Mouse (Mus musculus) MEL (cell line): ENCODE data around the gene Tex2.

Experiments used
- CHD2 ChIP-seq: IDR thresholded peaks from 2 replicates; pipeline ENCODE4 v1.6.1; 2011; ENCODE audit warnings: low read length, improper control_type of control experiment
- CTCF ChIP-seq, 3 experiments: IDR thresholded peaks in 2 of 3; conservative IDR thresholded peaks in 1 of 3; 2 replicates each; pipeline ENCODE4 v1.5.1; 2011 to 2012; ENCODE audit warnings: low read length in 3 of 3, low read depth in 2 of 3, mild to moderate bottlenecking in 2 of 3, improper control_type of control experiment in 1 of 3, inconsistent platforms in 1 of 3, mixed read lengths in 1 of 3, moderate library complexity in 1 of 3; ENCODE audit not compliant: control insufficient read depth in 1 of 3, insufficient read depth in 1 of 3, poor library complexity in 1 of 3, severe bottlenecking in 1 of 3
- HCFC1 ChIP-seq: IDR thresholded peaks from 2 replicates; pipeline ENCODE4 v1.6.1; 2012; ENCODE audit warnings: low read depth, mild to moderate bottlenecking, inconsistent platforms, low read length, improper control_type of control experiment, moderate library complexity
- MAFK ChIP-seq: IDR thresholded peaks from 2 replicates; pipeline ENCODE4 v1.6.1; 2011; ENCODE audit warnings: low read depth, mild to moderate bottlenecking, low read length, improper control_type of control experiment, borderline replicate concordance
- NELFE ChIP-seq: IDR thresholded peaks from 2 replicates; pipeline ENCODE4 v1.6.1; 2011; ENCODE audit warnings: low read depth, low read length, improper control_type of control experiment
- POLR2A ChIP-seq, 2 experiments: IDR thresholded peaks; 2 replicates each; pipeline ENCODE4 v1.6.1; 2011 to 2012; ENCODE audit warnings: low read length in 2 of 2, mild to moderate bottlenecking in 2 of 2, control low read depth in 1 of 2, improper control_type of control experiment in 1 of 2, low read depth in 1 of 2, moderate library complexity in 1 of 2; ENCODE audit not compliant: control insufficient read depth in 1 of 2, insufficient read depth in 1 of 2, poor library complexity in 1 of 2
- USF2 ChIP-seq, 2 experiments: IDR thresholded peaks; 2 replicates each; pipeline ENCODE4 v1.6.1; 2011 to 2012; ENCODE audit warnings: improper control_type of control experiment in 2 of 2, low read length in 2 of 2, borderline replicate concordance in 1 of 2, inconsistent platforms in 1 of 2, low read depth in 1 of 2, mild to moderate bottlenecking in 1 of 2; ENCODE audit not compliant: insufficient read depth in 1 of 2
- ZNF384 ChIP-seq: IDR thresholded peaks from 2 replicates; pipeline ENCODE4 v1.6.1; 2012; ENCODE audit warnings: low read depth, mild to moderate bottlenecking, inconsistent platforms, low read length, improper control_type of control experiment

GRCm38 (mm10) chr11:106482867-106483266 lies 130.4 kb downstream of the Tex2 start:
- TF ChIP-seq ZNF384 (no peak), NELFE (no peak), HCFC1 (no peak), USF2 (IDR thresholded peaks at IDR 0.05; ENCODE audit: borderline replicate concordance in 1 of 2, insufficient read depth in 1 of 2, low read depth in 1 of 2, low read length in 2 of 2) (no peak), CTCF (IDR thresholded peaks at IDR 0.05 in 2 of 3, conservative IDR thresholded peaks at IDR 0.05 in 1 of 3; ENCODE audit: control insufficient read depth in 1 of 3, insufficient read depth in 1 of 3, low read depth in 2 of 3, low read length in 3 of 3, poor library complexity in 1 of 3, severe bottlenecking in 1 of 3) (no peak), MAFK (no peak), CHD2 (no peak), POLR2A (IDR thresholded peaks at IDR 0.05; ENCODE audit: control insufficient read depth in 1 of 2, insufficient read depth in 1 of 2, low read depth in 1 of 2, low read length in 2 of 2, poor library complexity in 1 of 2) (no peak)
